Mouse (Mus musculus) embryonic fibroblast, embryonic 13.5 days (primary cell): ENCODE data around the gene Csrp1.

ENCODE experiments used
- CTCF ChIP-seq: IDR thresholded peaks from 2 replicates; pipeline ENCODE4 v1.5.1; 2011; ENCODE audit warnings: mild to moderate bottlenecking, control low read depth, low read length, moderate library complexity, borderline replicate concordance; ENCODE audit not compliant: insufficient read depth
- POLR2A ChIP-seq: IDR thresholded peaks from 2 replicates; pipeline ENCODE4 v1.6.1; 2011; ENCODE audit warnings: low read depth, mild to moderate bottlenecking, control low read depth, low read length, moderate library complexity

- TF ChIP-seq CTCF (peak; percentile 74; the same call in 1 of the 2 replicates), POLR2A (no peak)
Measured at GRCm38 (mm10) chr1:135700605-135701004, 19.3 kb upstream of the Csrp1 start.
